Mouse (Mus musculus) MEL (cell line): ENCODE results near the gene Rpl12.

Source experiments
- CTCF ChIP-seq, 3 experiments: IDR thresholded peaks in 2 of 3; conservative IDR thresholded peaks in 1 of 3; 2 replicates each; pipeline ENCODE4 v1.5.1; 2011 to 2012; ENCODE audit warnings: low read length in 3 of 3, low read depth in 2 of 3, mild to moderate bottlenecking in 2 of 3, improper control_type of control experiment in 1 of 3, inconsistent platforms in 1 of 3, mixed read lengths in 1 of 3, moderate library complexity in 1 of 3; ENCODE audit not compliant: control insufficient read depth in 1 of 3, insufficient read depth in 1 of 3, poor library complexity in 1 of 3, severe bottlenecking in 1 of 3
- EP300 ChIP-seq, 2 experiments: IDR thresholded peaks; 2 replicates each; pipeline ENCODE4 v1.6.1; 2011; ENCODE audit warnings: improper control_type of control experiment in 2 of 2, low read length in 2 of 2, low read depth in 1 of 2, mild to moderate bottlenecking in 1 of 2
- MAFK ChIP-seq: IDR thresholded peaks from 2 replicates; pipeline ENCODE4 v1.6.1; 2011; ENCODE audit warnings: low read depth, mild to moderate bottlenecking, low read length, improper control_type of control experiment, borderline replicate concordance
- MYC ChIP-seq: IDR thresholded peaks from 2 replicates; pipeline ENCODE4 v1.6.1; 2011; ENCODE audit warnings: low read depth, mild to moderate bottlenecking, low read length, improper control_type of control experiment, moderate library complexity
- POLR2A ChIP-seq, 2 experiments: IDR thresholded peaks; 2 replicates each; pipeline ENCODE4 v1.6.1; 2011 to 2012; ENCODE audit warnings: low read length in 2 of 2, mild to moderate bottlenecking in 2 of 2, control low read depth in 1 of 2, improper control_type of control experiment in 1 of 2, low read depth in 1 of 2, moderate library complexity in 1 of 2; ENCODE audit not compliant: control insufficient read depth in 1 of 2, insufficient read depth in 1 of 2, poor library complexity in 1 of 2
- USF1 ChIP-seq: IDR thresholded peaks from 2 replicates; pipeline ENCODE4 v1.6.1; 2014; ENCODE audit warnings: low read depth, mild to moderate bottlenecking, inconsistent platforms, low read length, improper control_type of control experiment, moderate library complexity

GRCm38 (mm10) chr2:32939418-32939817, 21.9 kb upstream of the Rpl12 start:
- TF ChIP-seq CTCF (IDR thresholded peaks at IDR 0.05 in 2 of 3, conservative IDR thresholded peaks at IDR 0.05 in 1 of 3; ENCODE audit: control insufficient read depth in 1 of 3, insufficient read depth in 1 of 3, low read depth in 2 of 3, low read length in 3 of 3, poor library complexity in 1 of 3, severe bottlenecking in 1 of 3) (peak; percentile 35 to 73 (median 55); a peak in 5 of 6 replicates), EP300 (IDR thresholded peaks at IDR 0.05; ENCODE audit: low read depth in 1 of 2, low read length in 2 of 2) (no peak), MAFK (no peak), POLR2A (IDR thresholded peaks at IDR 0.05; ENCODE audit: control insufficient read depth in 1 of 2, insufficient read depth in 1 of 2, low read depth in 1 of 2, low read length in 2 of 2, poor library complexity in 1 of 2) (no peak), MYC (0 out of 2 replicates have a peak, but pooled peaks have one; percentile 19), USF1 (no peak)
